Mouse (Mus musculus) heart, postnatal 14 days (tissue): Measurements from ENCODE around the gene Npepl1. TPM values are rescaled to one million over a fixed set of nuclear protein-coding genes. Genes with fewer than 3 reads are reported as not detected.
A peak's percentile ranks its signal among the peaks of the same experiment; 100 is the strongest.

ENCODE experiments used
- DNase-seq, 2 experiments: peaks; one replicate each; pipeline ENCODE4 v3.0.0; 2021 to 2022
- intact Hi-C: fragments of 180-260 bp; cut with DNase I; formaldehyde crosslinking; loops from one replicate; pipeline ENCODE4 v1.15.1; 2025
- total RNA-seq, 2 experiments: library from RNA; stranded (reverse); gene quantifications; 2 replicates each; pipeline ENCODE4 v1.2.3; 2021

The Npepl1 gene
- total RNA-seq, 2 experiments from 2014 or later: 54.6 to 57.4 TPM

DNA sequence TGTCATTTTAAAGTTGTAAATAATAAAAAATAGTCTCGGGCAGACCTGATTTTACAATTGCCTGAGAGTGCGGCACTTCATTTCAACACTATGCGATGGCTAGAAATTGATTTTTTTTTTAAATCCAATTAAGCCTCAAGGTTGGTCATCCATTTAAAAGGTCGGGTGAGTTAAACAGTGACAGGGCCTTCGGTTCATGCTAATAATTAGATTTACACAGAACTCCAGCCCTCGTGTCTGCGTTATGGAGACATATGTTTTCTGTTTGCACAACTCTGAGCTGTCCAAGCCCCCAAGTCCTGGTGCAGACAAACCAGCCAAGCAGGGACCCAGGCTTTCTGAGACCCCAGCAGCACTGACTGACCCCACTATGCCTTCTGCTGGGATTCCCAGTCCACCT is 7.8 kb upstream of the Npepl1 start:
- no peak for DNase-seq
- intact Hi-C loops: no loop called here

DNA sequence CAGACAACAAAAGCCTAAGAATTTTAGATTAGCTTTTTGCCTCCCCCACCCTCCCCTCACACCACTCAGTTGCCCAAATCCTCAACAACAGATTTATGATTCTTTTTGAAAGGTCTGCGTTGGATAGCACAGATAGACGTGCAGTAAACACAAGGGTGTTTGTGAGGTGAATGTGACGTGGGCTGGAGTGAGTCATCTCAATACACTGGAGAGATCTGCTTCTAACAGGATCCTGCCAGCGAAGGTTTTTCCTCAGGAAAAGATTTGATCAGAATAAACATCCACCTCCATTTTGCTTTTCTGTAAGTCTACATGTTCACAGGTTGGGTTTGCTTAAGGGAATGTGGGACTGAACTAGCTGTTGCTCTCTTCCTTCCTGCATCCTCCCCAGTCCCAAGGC is 6.6 kb upstream of the Npepl1 start:
- intact Hi-C loops: no loop called here
- DNase-seq: no peak

DNA sequence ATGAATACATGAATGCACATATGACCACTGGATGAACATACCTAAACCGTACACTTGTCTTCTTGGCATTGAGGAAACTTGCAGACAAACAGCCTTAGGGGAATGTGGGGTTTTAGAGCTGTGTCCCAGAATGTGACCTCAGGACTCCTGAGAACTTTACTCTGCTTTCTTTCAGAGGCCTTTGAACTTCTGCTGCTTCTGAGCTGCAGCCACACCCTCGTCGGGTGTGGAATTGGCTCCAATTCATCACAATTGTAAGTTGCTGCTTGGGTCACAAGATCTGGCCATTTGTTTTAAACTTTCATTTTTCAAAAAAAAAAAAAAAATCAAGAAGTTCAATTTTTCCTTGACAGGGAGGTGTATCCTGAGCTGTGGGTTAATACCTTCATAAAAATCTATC is 2.8 kb upstream of the Npepl1 start:
- intact Hi-C loops: no loop called here
- DNase-seq: no peak

DNA sequence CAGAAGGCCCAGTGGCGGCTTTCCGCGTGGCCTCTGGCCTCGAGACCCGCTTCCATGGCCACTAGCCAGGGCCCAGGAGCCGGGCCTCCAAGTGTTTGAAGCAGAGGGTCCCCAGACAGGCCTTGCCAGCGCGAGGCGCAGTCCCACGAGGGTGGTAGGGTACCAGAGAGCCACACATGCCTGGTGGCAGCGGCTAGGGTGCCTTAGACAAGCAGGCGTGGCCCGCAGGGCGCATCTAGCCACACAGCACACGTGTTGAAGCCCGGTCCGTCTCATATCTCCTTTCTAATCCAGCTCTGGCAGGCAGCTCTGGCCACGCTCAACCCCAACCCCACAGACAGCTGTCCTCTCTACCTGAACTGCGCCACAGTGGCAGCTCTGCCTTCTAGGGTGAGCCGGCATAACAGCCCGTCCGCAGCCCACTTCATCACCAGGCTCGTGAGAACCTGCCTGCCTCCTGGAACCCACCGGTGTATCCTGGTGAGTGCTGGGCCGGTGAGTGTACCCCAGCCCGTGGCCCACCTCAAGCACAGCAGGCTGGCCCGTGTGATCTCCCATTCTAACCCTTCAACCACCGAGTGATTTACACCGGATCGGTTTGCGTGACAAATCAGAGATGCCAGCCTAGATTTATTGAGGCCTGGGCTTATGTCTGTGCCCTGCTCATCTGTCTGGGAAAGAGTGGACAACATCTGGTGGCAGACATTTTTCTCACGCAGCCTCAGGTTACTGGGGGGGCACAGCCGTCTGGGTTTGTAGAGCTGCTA is 817 bp downstream of the Npepl1 start:
- intact Hi-C loops: loop anchor here (5.0 to 10.0 kb wide), 3 partner anchors 34 to 324 kb away; partner anchors contain the start of genes Ctsz and Stx16
- no peak for DNase-seq

DNA sequence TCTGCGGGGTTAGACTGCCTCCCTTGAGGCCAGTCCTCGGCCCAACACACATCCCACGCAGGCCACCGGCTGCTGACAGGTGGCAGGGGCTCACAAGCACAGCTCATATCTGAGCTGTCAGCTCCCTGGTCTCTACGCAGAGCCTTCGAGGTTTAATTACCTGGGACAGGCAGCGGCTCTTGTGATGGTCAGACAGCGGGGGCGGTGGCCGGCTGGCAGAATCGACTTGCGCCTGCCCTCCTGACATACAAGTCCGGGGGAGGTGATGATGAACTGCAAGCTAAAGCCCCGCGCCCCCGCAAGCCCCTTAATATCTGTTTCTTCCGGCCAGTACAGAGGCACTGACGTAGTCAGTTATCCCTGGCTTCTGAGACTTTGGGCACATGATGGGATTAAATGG is 2.8 kb downstream of the Npepl1 start:
- intact Hi-C loops: loop anchor here (5.0 to 10.0 kb wide), 3 partner anchors 36 to 322 kb away; partner anchors contain the start of genes Ctsz and Stx16
- no peak for DNase-seq

DNA sequence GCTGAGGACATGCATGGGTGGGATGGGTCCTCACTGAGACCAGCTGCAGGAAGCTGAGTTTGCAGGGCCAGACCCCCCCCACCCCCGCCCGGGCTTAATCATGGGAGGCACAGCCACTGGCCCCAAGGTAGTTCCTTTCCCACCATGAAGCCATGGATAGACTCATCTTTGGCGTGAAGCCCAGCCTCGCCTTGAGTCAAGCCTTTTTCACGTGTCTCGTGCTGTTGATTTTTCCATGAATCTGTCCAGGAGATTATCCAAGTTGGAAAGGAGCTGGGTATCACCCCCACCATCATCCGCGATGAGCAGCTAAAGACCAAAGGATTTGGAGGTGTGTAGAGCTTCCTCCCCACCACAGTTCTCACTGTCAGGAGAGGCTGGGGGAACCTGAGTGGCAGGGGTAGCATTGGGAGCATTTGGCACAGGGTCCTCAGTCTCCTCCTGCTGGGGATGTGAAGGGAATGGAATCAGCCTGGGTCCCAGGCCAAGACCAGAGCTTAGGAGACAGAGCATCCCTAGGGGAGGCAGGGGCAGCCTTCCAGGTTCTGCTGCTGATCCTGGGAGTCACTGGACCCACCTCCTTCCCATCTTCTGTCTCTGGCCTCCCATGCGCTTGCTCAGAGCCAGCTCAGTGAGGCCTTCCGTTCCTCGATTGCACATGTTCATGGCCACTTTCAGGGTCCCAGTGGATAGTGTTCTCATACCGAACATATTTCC is 4.2 kb downstream of the Npepl1 start:
- peak; percentile 51 to 52 for DNase-seq
- intact Hi-C loops: loop anchor here (5.0 to 10.0 kb wide), 3 partner anchors 37 to 320 kb away; partner anchors contain the start of genes Ctsz and Stx16

DNA sequence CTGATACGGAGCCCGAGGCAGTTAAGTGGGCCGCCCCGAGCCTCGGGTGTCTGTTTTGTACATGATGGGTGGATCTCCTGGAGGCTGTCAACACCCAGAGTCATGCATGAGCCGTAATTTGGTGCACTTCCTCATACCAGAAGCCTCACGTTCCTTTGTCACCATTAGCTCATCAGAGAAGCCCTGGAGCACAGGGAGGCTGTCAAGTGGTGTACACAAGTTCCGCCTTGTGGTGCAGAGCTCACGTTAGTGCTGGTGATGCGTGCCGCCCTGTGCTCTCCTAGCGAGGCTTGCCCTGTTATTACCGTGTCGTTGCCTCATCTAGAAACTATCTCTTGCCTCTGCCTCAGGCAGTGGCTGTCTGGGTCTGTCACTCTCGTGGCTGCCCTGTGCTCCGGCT is 6.8 kb downstream of the Npepl1 start:
- intact Hi-C loops: loop anchor here (10.0 kb wide), 2 partner anchors 178 to 318 kb away; partner anchors contain the start of gene Ctsz

DNA sequence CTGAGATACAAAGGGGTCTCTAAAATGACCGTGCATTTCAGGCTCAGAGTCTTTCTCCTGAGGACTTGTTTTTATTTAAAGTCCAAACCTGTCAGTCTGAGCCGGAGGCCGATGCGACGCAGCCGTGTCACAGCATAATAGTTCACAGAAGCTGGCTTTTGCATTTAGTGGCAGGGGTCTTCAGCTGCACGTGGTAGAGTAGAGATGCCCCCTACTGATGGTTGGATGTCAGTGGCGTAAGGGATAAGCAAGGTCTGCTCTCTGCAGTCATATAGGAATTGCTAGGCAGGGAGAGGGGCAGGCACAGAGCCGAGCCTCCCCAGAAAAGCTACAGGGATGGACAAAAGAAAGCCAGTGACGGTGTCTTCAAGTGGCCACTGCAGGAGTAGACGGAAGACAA is 8.0 kb downstream of the Npepl1 start:
- intact Hi-C loops: loop anchor here (10.0 kb wide), 2 partner anchors 177 to 317 kb away; partner anchors contain the start of gene Ctsz

More for the DNA sequence above, 6.8 kb downstream of the Npepl1 start:
- DNase-seq: no peak

DNA sequence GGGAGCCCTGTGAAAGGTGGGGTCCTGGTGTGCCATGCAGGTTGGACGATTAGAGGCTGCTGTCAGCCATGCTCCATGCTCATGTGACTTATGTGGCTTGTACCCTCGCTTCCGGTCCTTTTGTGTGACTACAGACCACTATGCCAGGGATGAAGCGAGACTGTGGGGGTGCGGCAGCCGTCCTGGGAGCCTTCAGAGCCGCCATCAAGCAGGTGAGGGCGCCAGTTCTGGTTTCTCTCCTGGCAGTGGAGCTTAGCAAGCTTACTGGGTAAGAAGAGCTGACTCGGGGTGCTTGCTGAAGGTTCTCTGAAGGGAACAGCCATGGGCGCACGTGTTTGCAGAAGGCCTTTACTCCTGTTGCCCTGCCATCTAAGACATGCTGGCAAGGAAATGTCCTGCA is 9.1 kb downstream of the Npepl1 start:
- no peak for DNase-seq
- intact Hi-C loops: loop anchor here (10.0 kb wide), 2 partner anchors 176 to 316 kb away; partner anchors contain the start of gene Ctsz

More for the DNA sequence above, 8.0 kb downstream of the Npepl1 start:
- DNase-seq: no peak

DNA sequence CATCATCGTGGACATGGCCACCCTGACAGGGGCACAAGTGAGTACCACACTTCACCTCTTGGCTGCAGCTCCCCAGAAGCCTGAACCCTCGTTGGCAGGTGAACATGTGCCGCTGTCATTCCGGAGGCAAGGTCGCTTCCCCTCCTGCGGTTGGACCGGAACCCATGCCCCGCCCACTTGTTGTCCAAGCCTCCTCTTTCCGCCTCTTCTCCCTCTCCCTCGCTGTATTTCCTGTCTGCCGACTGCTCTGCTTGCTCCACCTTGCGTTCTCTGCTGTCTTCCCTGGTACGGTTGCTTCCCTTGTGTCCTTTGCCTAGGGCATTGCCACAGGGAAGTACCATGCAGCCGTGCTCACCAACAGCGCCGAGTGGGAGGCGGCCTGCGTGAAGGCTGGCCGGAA is 10.5 kb downstream of the Npepl1 start:
- no peak for DNase-seq
- intact Hi-C loops: no loop called here

DNA sequence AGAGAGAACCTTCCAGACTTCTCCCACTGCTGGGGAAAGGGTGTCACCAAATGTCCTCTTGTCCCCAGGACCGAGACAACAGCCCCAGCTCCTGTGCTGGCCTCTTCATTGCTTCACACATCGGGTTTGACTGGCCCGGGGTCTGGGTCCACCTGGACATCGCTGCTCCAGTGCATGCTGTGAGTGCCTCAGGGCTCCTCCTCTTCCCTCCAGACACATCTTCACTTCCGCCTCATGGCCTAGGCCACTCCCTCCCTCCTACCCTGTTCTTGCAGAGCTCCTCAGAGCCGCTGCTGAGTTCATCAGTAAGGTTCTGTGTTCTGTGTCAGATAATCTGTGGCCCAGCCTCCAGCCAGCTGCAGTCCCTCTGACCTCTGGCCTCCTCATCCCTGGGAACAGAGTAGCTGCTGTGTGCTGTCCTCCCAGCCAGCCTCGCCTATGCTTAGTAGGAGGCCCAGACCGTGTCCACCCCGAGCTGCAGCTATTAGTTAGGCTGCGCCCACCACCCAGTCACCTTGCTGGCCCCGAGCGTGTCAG is 11.3 kb downstream of the Npepl1 start:
- intact Hi-C loops: no loop called here
- peak in 1 of 2 experiments; percentile 25 for DNase-seq

DNA sequence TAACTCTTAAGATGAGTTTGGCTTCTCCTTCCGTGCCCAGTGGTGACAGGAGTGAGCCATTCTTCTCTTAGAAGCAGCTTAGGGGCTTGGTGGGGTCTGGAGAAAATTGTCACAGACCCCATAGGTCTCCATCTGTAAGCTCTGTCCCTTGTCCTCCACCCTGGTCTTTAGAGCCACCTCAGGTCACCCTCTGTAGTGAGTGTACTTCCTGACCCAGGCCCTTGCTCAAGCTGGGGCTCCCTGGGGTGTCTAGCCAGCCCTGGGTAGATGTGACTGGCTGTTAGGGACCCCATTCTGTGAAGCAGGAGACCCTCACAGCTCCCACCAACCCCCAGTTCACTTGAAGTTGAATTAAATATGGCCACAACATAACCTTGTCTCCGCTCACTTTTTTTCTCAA is 12.2 kb downstream of the Npepl1 start:
- no peak for DNase-seq
- intact Hi-C loops: no loop called here

DNA sequence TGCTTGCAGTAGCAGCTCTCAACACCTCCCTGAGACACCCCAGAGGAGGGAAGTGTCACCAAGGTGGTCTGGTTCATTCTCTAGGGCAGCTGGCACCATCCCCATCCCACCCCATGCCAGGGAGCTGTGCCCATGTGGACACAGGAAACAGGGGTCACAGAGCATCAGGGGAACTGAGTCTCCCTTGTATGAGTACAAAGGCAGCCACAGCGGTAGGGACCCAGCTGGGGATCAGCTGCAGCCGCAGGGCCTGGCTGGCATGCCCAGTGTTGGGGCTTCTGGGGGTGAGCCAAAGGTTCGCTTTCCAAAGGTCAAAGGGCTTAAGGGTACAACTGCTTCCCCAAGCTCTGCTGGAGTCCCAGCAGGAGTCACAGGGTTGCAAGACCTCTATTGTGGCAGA is 13.6 kb downstream of the Npepl1 start:
- no peak for DNase-seq
- intact Hi-C loops: no loop called here

DNA sequence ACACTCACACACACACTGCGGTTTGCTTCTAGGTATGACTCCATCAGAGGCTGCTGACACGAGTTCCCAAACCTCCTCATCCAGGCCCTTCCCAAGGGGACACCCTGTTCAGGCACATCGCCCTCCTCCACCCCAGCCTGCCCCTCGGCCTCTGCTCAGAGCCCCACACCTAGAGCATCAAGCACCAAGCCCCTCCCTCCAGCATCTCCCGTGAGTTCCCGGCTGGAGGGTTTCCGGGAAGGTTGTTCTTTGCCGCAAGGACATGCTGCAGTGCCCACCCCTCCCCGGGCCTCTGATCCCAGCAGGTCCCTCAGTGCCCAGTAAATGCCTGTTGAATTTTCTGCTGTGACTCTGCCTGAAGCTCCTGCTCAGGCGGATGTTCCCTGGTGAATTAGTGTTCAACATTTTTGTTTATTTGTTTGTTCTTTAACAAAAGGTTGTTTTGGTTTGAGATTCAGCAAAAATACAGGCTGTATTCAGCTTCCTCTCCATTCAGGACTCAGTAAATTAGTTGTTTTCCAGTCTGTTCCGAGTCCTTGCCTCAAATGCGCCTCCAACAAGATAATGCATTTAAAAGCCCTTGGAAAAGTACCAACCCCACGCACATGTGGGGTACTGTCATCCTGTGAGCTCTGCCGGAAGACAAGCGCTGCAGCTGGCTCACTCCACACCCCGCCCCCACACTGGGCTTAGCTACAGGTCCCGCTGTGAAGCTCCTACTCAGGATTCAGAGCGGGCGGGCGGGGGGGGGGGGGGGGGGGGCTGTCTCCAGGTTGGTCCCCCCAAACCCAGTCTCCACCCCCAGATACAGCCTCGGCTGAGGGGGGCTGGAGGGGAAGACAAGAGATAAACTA is 16.6 kb downstream of the Npepl1 start:
- intact Hi-C loops: no loop called here
- DNase-seq: peak in 1 of 2 experiments; percentile 57

DNA sequence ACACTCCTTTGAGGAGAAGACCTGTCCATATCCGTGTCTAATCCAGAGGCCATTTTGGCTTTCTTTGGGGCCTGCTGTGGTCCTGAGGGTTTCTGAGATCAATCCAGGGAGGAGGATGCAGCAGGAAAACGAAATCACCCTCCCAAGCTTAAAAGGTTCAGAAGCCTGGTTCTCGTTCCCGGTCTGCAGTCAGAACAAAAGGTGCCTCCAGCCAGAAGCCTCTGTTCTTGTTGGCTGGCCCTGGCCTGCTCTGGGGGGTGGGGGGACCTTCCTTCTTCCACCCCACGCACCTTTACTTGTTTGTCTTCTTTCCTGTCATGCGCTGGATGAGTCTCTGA is 17.2 kb downstream of the Npepl1 start:
- intact Hi-C loops: no loop called here
- no peak for DNase-seq

DNA sequence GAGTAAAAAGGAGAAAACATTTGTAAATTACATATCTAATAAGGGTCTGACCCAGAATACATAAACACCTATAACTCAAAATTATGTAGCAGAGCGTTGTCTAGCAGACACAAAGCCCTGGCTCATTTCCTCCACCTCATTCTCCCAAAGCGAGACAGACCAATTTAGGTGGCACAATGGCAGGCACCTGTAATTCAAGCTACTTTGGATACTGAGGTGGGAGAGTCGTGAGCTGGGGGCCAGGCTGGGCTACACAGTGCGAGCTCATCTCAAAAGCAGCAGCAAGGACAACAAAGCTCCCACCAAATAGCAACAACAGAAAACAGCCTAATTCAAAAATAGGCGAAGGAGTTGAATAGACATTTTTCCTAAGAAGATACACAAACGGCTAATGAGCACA is 18.8 kb downstream of the Npepl1 start:
- intact Hi-C loops: no loop called here
- DNase-seq: no peak

DNA sequence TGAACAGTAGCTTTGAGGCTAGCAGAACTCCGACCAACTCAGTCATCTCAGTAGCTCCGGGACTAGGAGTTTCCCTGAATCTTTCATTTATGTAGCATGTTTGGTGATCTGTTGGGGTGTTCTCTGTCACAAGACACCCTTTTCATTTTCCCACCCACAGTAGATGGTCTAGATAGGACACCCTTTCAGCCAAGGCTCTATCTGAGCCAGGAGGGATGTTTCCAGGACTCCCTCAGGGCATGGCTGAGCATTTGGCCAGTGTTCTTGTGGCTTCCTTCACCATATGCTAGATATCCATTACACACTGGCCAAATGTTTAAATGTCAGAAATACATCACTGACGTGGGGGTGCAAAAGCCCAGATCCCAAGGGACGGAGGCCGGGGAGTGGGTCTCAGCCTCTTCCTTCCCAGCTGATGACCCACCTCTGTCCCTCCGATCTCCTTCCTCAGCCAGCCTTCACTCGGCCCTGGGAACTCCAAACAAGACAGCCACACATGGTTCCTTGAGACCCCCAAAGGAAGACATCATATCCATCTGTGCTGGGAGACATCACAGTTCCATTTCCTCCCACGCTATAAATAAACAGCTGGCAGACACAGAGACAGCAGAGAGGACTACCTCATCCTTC is 20.4 kb downstream of the Npepl1 start:
- no peak for DNase-seq
- intact Hi-C loops: no loop called here

DNA sequence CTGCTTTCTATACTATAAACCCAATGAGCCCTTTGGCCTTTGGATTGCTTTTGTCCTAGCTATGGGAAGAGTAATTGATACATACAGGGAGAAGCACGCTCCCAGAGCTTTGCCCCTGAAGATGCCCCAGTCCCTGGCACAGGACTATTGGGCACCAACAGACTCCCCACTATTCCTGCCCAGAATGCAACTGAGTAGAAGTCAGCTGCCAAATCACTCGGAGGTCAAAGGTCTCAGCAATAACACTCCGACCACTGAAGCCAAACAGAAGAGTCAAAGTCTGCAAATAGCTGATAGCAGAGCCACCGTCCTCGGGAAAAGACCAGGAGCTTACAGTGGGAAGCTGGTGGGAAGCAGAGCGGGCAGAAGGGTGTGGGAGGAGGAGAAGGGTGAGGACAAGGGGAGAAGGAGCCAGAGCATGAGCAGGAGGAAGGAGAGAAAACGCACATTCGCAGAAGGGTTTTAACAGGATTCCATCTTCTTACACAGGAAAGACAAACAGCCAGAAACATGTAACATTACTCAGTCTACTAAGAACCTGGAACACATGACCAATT is 22.3 kb downstream of the Npepl1 start:
- intact Hi-C loops: no loop called here
- no peak for DNase-seq

DNA sequence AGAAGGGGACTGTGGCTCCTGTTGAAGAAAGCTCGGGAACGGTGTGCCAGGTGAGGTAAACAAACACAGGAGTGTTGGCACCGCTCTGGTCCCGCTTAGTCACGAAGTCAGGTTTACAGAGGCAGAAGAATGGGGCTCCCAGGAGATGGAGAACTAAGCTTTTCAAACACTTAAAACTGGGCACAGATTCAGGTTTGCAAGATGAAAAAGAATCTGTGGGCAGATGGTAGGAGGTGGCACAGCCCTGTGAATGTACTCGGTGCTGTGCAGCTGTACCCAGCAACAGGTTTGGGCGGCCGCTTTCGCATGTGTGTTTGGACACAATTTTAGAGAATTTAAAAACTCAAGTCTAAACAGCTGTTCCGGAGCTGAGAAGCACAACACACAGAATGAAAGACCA is 48.9 kb downstream of the Npepl1 start:
- intact Hi-C loops: no loop called here
- DNase-seq: no peak

DNA sequence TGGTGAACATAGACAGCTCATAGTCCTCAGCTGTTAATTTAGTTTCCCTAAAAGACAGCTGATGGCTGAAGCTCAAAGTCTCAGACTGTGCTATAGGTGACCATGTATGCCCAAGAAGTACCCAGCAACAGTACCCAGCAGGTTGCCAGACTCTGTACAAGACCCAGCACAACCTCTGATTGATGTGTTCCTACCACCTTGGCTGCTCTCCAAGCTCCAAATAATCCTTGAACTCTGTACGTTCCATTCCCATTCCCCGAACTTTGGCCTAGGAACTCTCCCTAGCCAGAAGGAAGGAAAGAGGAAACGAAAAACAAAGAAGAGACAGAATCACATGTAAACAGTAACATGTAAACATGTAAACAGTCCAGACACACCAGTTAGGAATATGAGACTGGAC is 50.3 kb downstream of the Npepl1 start:
- intact Hi-C loops: no loop called here
- DNase-seq: no peak
